Mouse (Mus musculus) activated CD4-positive, CD25-positive, alpha-beta regulatory T cell, adult 9 weeks (primary cell): ENCODE data around the gene Myh15. TPM values are rescaled to one million over a fixed set of nuclear protein-coding genes. Genes with fewer than 3 reads are reported as not detected.

Experiments used
- polyA plus RNA-seq: library from polyadenylated mRNA; unstranded; fragments of 100-300 nt; shearing (Covaris generic); gene quantifications from one replicate; pipeline ENCODE4 v1.2.1, GENCODE M21; 2017

Gene Myh15
- polyA plus RNA-seq: 0.16 TPM

GRCm38 (mm10) chr16:49057186-49057585 is at the start of gene Myh15:
Myh15 (plus strand) TSS chr16:49057486.

Other genes starting within 250 kb of the Myh15 start
- gene Retnlb, start 240.6 kb upstream of the Myh15 start, polyA plus RNA-seq: not detected
- not detected for gene Retnla, start 214.9 kb upstream of the Myh15 start, polyA plus RNA-seq
- gene Retnlg, start 184.9 kb upstream of the Myh15 start, polyA plus RNA-seq: not detected
- 6.8 TPM for gene Dzip3, start 63.3 kb upstream of the Myh15 start, polyA plus RNA-seq
- 3.9 TPM for gene Cip2a, start 63.3 kb upstream of the Myh15 start, polyA plus RNA-seq